Mouse (Mus musculus): Measurements from ENCODE around the gene Epor. TPM values are rescaled to one million over a fixed set of nuclear protein-coding genes. Genes with fewer than 3 reads are reported as not detected.

The Epor gene
- polyA plus RNA-seq, 1 experiment from 2014 or later, result 1.4 TPM

- no peak overlapping the region for H3K4me3 ChIP-seq (ENCODE audit: low read depth, low read length)
- no peaks in the 10 kb centered on the region for H3K36me3 ChIP-seq (ENCODE audit: control insufficient read depth, insufficient read depth, low read length)
- no peak overlapping the region for H3K27ac ChIP-seq (ENCODE audit: low read length)
- peaks cover 11% of the 10 kb centered on the region for H3K4me1 ChIP-seq (ENCODE audit: control insufficient read depth, insufficient read depth, low read length)
- no peak for ATAC-seq
- H3K9me3 ChIP-seq (replicated peaks; ENCODE audit: control insufficient read depth, low read length, poor library complexity, severe bottlenecking), result no peaks in the 10 kb centered on the region
- H3K27me3 ChIP-seq (ENCODE audit: control insufficient read depth, insufficient read depth, low read depth, low read length), result no peaks in the 10 kb centered on the region
- H3K4me2 ChIP-seq (ENCODE audit: low read length), result no peak overlapping the region
- no peak overlapping the region for H3K9ac ChIP-seq (ENCODE audit: low read depth, low read length)
- 97% methylated on average over 1 of the region's 1 CpGs for WGBS
Measured at GRCm38 (mm10) chr9:21925506-21925905, 37.8 kb downstream of the Epor start.

GRCm38 (mm10) chr9:21925034-21925433 is 38.3 kb downstream of the Epor start:
- no peak overlapping the region for H3K27ac ChIP-seq (ENCODE audit: low read length)
- WGBS, result 87% methylated on average over 3 of the region's 3 CpGs
- H3K27me3 ChIP-seq (ENCODE audit: control insufficient read depth, insufficient read depth, low read depth, low read length), result no peaks in the 10 kb centered on the region
- ATAC-seq, result no peak
- H3K9me3 ChIP-seq (replicated peaks; ENCODE audit: control insufficient read depth, low read length, poor library complexity, severe bottlenecking), result no peaks in the 10 kb centered on the region
- no peaks in the 10 kb centered on the region for H3K36me3 ChIP-seq (ENCODE audit: control insufficient read depth, insufficient read depth, low read length)
- no peak overlapping the region for H3K4me3 ChIP-seq (ENCODE audit: low read depth, low read length)
- H3K4me1 ChIP-seq (ENCODE audit: control insufficient read depth, insufficient read depth, low read length), result peaks cover 11% of the 10 kb centered on the region
- H3K9ac ChIP-seq (ENCODE audit: low read depth, low read length), result no peak overlapping the region
- no peak overlapping the region for H3K4me2 ChIP-seq (ENCODE audit: low read length)

- Histone ChIP-seq H3K27ac (ENCODE audit: low read length) (no peak overlapping the region), H3K9me3 (replicated peaks; ENCODE audit: control insufficient read depth, low read length, poor library complexity, severe bottlenecking) (no peaks in the 10 kb centered on the region), H3K4me2 (ENCODE audit: low read length) (no peak overlapping the region), H3K4me3 (ENCODE audit: low read depth, low read length) (no peak overlapping the region), H3K27me3 (ENCODE audit: control insufficient read depth, insufficient read depth, low read depth, low read length) (no peaks in the 10 kb centered on the region), H3K36me3 (ENCODE audit: control insufficient read depth, insufficient read depth, low read length) (no peaks in the 10 kb centered on the region), H3K4me1 (ENCODE audit: control insufficient read depth, insufficient read depth, low read length) (peaks cover 11% of the 10 kb centered on the region), H3K9ac (ENCODE audit: low read depth, low read length) (no peak overlapping the region)
- no peak for ATAC-seq
- 78% methylated on average over 6 of the region's 6 CpGs for WGBS
Measured at GRCm38 (mm10) chr9:21924099-21924493, 39.2 kb downstream of the Epor start.

GRCm38 (mm10) chr9:21923490-21924098 is 39.7 kb downstream of the Epor start:
- H3K4me3 ChIP-seq (ENCODE audit: low read depth, low read length), result no peak overlapping the region
- H3K27ac ChIP-seq (ENCODE audit: low read length), result no peak overlapping the region
- peaks cover 11% of the 10 kb centered on the region for H3K4me1 ChIP-seq (ENCODE audit: control insufficient read depth, insufficient read depth, low read length)
- H3K9me3 ChIP-seq (replicated peaks; ENCODE audit: control insufficient read depth, low read length, poor library complexity, severe bottlenecking), result no peaks in the 10 kb centered on the region
- 81% methylated on average over 3 of the region's 3 CpGs for WGBS
- no peak overlapping the region for H3K9ac ChIP-seq (ENCODE audit: low read depth, low read length)
- H3K27me3 ChIP-seq (ENCODE audit: control insufficient read depth, insufficient read depth, low read depth, low read length), result no peaks in the 10 kb centered on the region
- no peak for ATAC-seq
- H3K4me2 ChIP-seq (ENCODE audit: low read length), result no peak overlapping the region
- H3K36me3 ChIP-seq (ENCODE audit: control insufficient read depth, insufficient read depth, low read length), result no peaks in the 10 kb centered on the region

- peaks cover 11% of the 10 kb centered on the region for H3K4me1 ChIP-seq (ENCODE audit: control insufficient read depth, insufficient read depth, low read length)
- H3K27me3 ChIP-seq (ENCODE audit: control insufficient read depth, insufficient read depth, low read depth, low read length), result no peaks in the 10 kb centered on the region
- no peak for ATAC-seq
- H3K4me3 ChIP-seq (ENCODE audit: low read depth, low read length), result no peak overlapping the region
- no peak overlapping the region for H3K4me2 ChIP-seq (ENCODE audit: low read length)
- 91% methylated on average over 4 of the region's 4 CpGs for WGBS
- H3K9me3 ChIP-seq (replicated peaks; ENCODE audit: control insufficient read depth, low read length, poor library complexity, severe bottlenecking), result no peaks in the 10 kb centered on the region
- no peaks in the 10 kb centered on the region for H3K36me3 ChIP-seq (ENCODE audit: control insufficient read depth, insufficient read depth, low read length)
- H3K9ac ChIP-seq (ENCODE audit: low read depth, low read length), result no peak overlapping the region
- H3K27ac ChIP-seq (ENCODE audit: low read length), result no peak overlapping the region
Measured at GRCm38 (mm10) chr9:21923036-21923435, 40.3 kb downstream of the Epor start.

- no peak overlapping the region for H3K27ac ChIP-seq (ENCODE audit: low read length)
- H3K9me3 ChIP-seq (replicated peaks; ENCODE audit: control insufficient read depth, low read length, poor library complexity, severe bottlenecking), result no peaks in the 10 kb centered on the region
- H3K9ac ChIP-seq (ENCODE audit: low read depth, low read length), result no peak overlapping the region; the same call in 1 of the 2 replicates
- H3K36me3 ChIP-seq (ENCODE audit: control insufficient read depth, insufficient read depth, low read length), result 0 out of 2 replicates have a peak, but pooled peaks cover 3% of the 10 kb centered on the region
- peak overlapping the region; percentile 77 for H3K4me2 ChIP-seq (ENCODE audit: low read length)
- ATAC-seq, result no peak
- H3K4me3 ChIP-seq (ENCODE audit: low read depth, low read length), result no peak overlapping the region; the same call in 1 of the 2 replicates
- H3K27me3 ChIP-seq (ENCODE audit: control insufficient read depth, insufficient read depth, low read depth, low read length), result peaks cover 3% of the 10 kb centered on the region; the same call in 1 of the 2 replicates
- WGBS, result 21% methylated on average over 5 of the region's 5 CpGs
- no peaks in the 10 kb centered on the region; the same call in 1 of the 2 replicates for H3K4me1 ChIP-seq (ENCODE audit: control insufficient read depth, insufficient read depth, low read length)
Measured at GRCm38 (mm10) chr9:21918692-21919384, 44.5 kb downstream of the Epor start.

GRCm38 (mm10) chr9:21918035-21918592 is 45.2 kb downstream of the Epor start, which contains the start of gene Rab3d:
Gene Rab3d (minus strand): TSS chr9:21918192.
- peak within 1 kb of the TSS; percentile 71 for H3K27ac ChIP-seq (ENCODE audit: low read length)
- peak within 1 kb of the TSS; percentile 77 for H3K4me2 ChIP-seq (ENCODE audit: low read length)
- peak within 1 kb of the TSS; percentile 81 for H3K9ac ChIP-seq (ENCODE audit: low read depth, low read length)
- peaks cover 3% of the 10 kb centered on the region; the same call in 1 of the 2 replicates for H3K27me3 ChIP-seq (ENCODE audit: control insufficient read depth, insufficient read depth, low read depth, low read length)
- ATAC-seq, result peak; percentile 92
- WGBS, result under 1% methylated on average over 33 of the region's 36 CpGs
- no peaks in the 10 kb centered on the region for H3K9me3 ChIP-seq (replicated peaks; ENCODE audit: control insufficient read depth, low read length, poor library complexity, severe bottlenecking)
- H3K4me3 ChIP-seq (ENCODE audit: low read depth, low read length), result peak within 1 kb of the TSS; percentile 78
- 0 out of 2 replicates have a peak, but pooled peaks cover 3% of the 10 kb centered on the region for H3K36me3 ChIP-seq (ENCODE audit: control insufficient read depth, insufficient read depth, low read length)
- no peaks in the 10 kb centered on the region; the same call in 1 of the 2 replicates for H3K4me1 ChIP-seq (ENCODE audit: control insufficient read depth, insufficient read depth, low read length)

- Histone ChIP-seq H3K4me1 (ENCODE audit: control insufficient read depth, insufficient read depth, low read length) (no peaks in the 10 kb centered on the region; the same call in 1 of the 2 replicates), H3K27ac (ENCODE audit: low read length) (peak overlapping the region; percentile 71), H3K9ac (ENCODE audit: low read depth, low read length) (peak overlapping the region; percentile 81), H3K4me2 (ENCODE audit: low read length) (peak overlapping the region; percentile 77), H3K27me3 (ENCODE audit: control insufficient read depth, insufficient read depth, low read depth, low read length) (peaks cover 3% of the 10 kb centered on the region; the same call in 1 of the 2 replicates), H3K9me3 (replicated peaks; ENCODE audit: control insufficient read depth, low read length, poor library complexity, severe bottlenecking) (no peaks in the 10 kb centered on the region), H3K4me3 (ENCODE audit: low read depth, low read length) (peak overlapping the region; percentile 78), H3K36me3 (ENCODE audit: control insufficient read depth, insufficient read depth, low read length) (0 out of 2 replicates have a peak, but pooled peaks cover 3% of the 10 kb centered on the region)
- peak; percentile 83; the same call in 1 of the 2 replicates for ATAC-seq
- WGBS, result 2% methylated on average over 35 of the region's 35 CpGs
Measured at GRCm38 (mm10) chr9:21917493-21918034, 45.7 kb downstream of the Epor start.
